9 mouse cellular contexts compared by ENCODE assay signal in the genomic region with DNA sequence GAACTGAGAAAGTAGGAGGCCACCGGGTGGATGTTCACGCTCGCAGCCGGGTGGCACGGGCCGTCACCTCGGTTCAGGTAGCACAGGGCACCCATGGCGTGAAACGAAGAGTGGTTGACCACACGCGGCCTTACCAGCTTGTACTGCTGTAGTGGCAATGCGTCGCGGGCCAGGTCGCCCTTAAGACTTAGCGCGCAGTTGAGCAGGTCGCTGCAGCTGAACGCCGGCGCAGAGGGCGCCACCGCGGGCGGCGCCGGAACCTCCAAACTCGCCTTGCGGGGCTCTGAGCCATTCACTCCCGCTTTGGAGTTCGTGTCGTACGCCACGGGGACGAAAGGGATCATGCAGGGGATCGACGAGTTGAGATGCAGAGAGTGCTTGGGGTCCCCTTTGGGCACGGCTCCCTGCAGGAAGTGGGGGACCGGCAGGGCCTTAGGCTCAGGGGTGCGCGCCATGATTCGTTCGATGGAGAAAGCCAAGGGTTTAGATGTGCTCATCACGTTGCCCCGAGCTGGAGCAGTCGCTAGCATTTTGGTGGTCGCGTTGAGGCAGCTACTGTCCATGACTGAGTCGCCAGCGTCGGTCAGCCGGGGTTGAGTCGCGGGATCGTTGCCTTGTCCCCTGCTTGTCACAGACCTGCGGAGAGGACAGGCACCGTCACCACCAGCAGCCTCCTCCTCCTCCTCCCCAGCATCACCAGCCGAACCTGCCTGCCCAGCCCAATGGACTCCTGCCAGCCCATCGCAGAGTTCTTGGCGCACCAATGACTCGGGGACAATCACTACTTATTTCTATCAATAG. TPM values are rescaled to one million over a fixed set of nuclear protein-coding genes. Genes with fewer than 3 reads are reported as not detected.
DNase-seq lines count a peak whose midpoint lies in the region; ATAC-seq and TF ChIP-seq lines count a peak whose summit lies in the region.
"Had no signal": no experiment of that assay in that cellular context is flagged by ENCODE, and none has a peak within 500 bp of the region (broad histone marks: within the 10 kb centered on the region; RNA-seq: fewer than 3 reads in every experiment).

No protein-coding gene starts in this region.

- TF ChIP-seq CTCF in lung, adult 2 months (IDR thresholded peaks at IDR 0.05; ENCODE audit: insufficient read depth, low read length) = no peak

- no peaks in the 10 kb centered on the region for H3K9me3 ChIP-seq in lung, embryonic 15.5 days
- H3K9me3 ChIP-seq in embryonic facial prominence, embryonic 15.5 days (replicated peaks) = no peaks in the 10 kb centered on the region
- no peaks in the 10 kb centered on the region for H3K9me3 ChIP-seq in limb, embryonic 12.5 days

- H3K9ac ChIP-seq in lung, embryonic 15.5 days = no peak overlapping the region
- no peak overlapping the region for H3K9ac ChIP-seq in embryonic facial prominence, embryonic 15.5 days
- no peak overlapping the region for H3K9ac ChIP-seq in limb, embryonic 12.5 days (replicated peaks)

- H3K36me3 ChIP-seq in lung, embryonic 15.5 days = no peaks in the 10 kb centered on the region
- no peaks in the 10 kb centered on the region for H3K36me3 ChIP-seq in embryonic facial prominence, embryonic 15.5 days
- H3K36me3 ChIP-seq in limb, embryonic 12.5 days = no peaks in the 10 kb centered on the region

- no peak overlapping the region for H3K27ac ChIP-seq in lung, embryonic 15.5 days
- H3K27ac ChIP-seq in embryonic facial prominence, embryonic 15.5 days (replicated peaks) = no peak overlapping the region
- H3K27ac ChIP-seq in limb, embryonic 12.5 days = no peak overlapping the region

- peaks cover 92% of the 10 kb centered on the region for H3K27me3 ChIP-seq in lung, embryonic 15.5 days
- H3K27me3 ChIP-seq in embryonic facial prominence, embryonic 15.5 days = peaks cover 84% of the 10 kb centered on the region
- peaks cover 84% of the 10 kb centered on the region for H3K27me3 ChIP-seq in limb, embryonic 12.5 days

- H3K4me1 ChIP-seq in lung, embryonic 15.5 days = peaks cover 24% of the 10 kb centered on the region
- no peaks in the 10 kb centered on the region for H3K4me1 ChIP-seq in lung, adult 2 months (ENCODE audit: control insufficient read depth, insufficient read depth, low read length)
- peaks cover 28% of the 10 kb centered on the region for H3K4me1 ChIP-seq in embryonic facial prominence, embryonic 15.5 days
- H3K4me1 ChIP-seq in limb, embryonic 12.5 days (replicated peaks) = peaks cover 26% of the 10 kb centered on the region

- WGBS in lung, embryonic 15.5 days = under 1% methylated on average over 61 of the region's 61 CpGs
- 3% methylated on average over 61 of the region's 61 CpGs for WGBS in lung, adult 2 months
- under 1% methylated on average over 61 of the region's 61 CpGs for WGBS in embryonic facial prominence, embryonic 15.5 days
- under 1% methylated on average over 61 of the region's 61 CpGs for WGBS in limb, embryonic 12.5 days

- peak overlapping the region; percentile 70 for H3K4me2 ChIP-seq in lung, embryonic 15.5 days
- H3K4me2 ChIP-seq in embryonic facial prominence, embryonic 15.5 days (replicated peaks) = peak overlapping the region; percentile 65
- H3K4me2 ChIP-seq in limb, embryonic 12.5 days = peak overlapping the region; percentile 48

- peak overlapping the region; percentile 37 for H3K4me3 ChIP-seq in lung, embryonic 15.5 days
- no peak overlapping the region for H3K4me3 ChIP-seq in lung, adult 2 months (replicated peaks; ENCODE audit: extremely low read depth, low read depth, low read length)
- H3K4me3 ChIP-seq in embryonic facial prominence, embryonic 15.5 days (replicated peaks) = peak overlapping the region; percentile 43
- H3K4me3 ChIP-seq in limb, embryonic 12.5 days (replicated peaks) = peak overlapping the region; percentile 29

- no peak for ATAC-seq in lung, embryonic 15.5 days (ENCODE audit: borderline replicate concordance, extremely low read depth, low FRiP score, low TSS enrichment)
- ATAC-seq in embryonic facial prominence, embryonic 15.5 days (ENCODE audit: insufficient number of reproducible peaks, low FRiP score, low TSS enrichment, low read depth) = no peak; the same call in 1 of the 2 replicates
- peak; percentile 41; the same call in 1 of the 2 replicates for ATAC-seq in limb, embryonic 12.5 days (ENCODE audit: insufficient number of reproducible peaks, insufficient read depth, low FRiP score, low TSS enrichment, low read depth)

- TF ChIP-seq POLR2A in lung, adult 2 months (IDR thresholded peaks at IDR 0.05; ENCODE audit: borderline replicate concordance, extremely low read depth, low read depth, low read length) = no peak

- no peak for DNase-seq in lung, adult 2 months
- DNase-seq in retina, postnatal 1 day = peak; percentile 59
- no peak for DNase-seq in thymus, postnatal 25 days
- DNase-seq in gastrocnemius, adult 18-20 months (ENCODE audit: low spot score) = no peak

RNA-seq across cellular contexts. Expression of gene Fezf1, which starts 0.5 kb away (rescaled TPM):
- polyA plus RNA-seq in lung, embryonic 15.5 days (2015; fragmentation: Nextera tagmentation; extraction: Ambion mirVana) = not detected in 2 replicates
- 0.08 TPM in 2 replicates for polyA plus RNA-seq in lung, adult 2 months (2012; rRNA removed)
- 8.2 and 8.8 TPM in 2 replicates for polyA plus RNA-seq in embryonic facial prominence, embryonic 15.5 days (2015; fragmentation: Nextera tagmentation; extraction: Ambion mirVana)
- not detected in 2 replicates for polyA plus RNA-seq in limb, embryonic 12.5 days (2016; fragmentation: Nextera tagmentation; extraction: Ambion mirVana)
- total RNA-seq in gastrocnemius, adult 18-20 months (2021) = not detected
- total RNA-seq: layer of hippocampus, postnatal 14 days had no signal
- polyA plus RNA-seq: small intestine, adult 2 months had no signal
